Mouse (Mus musculus): ENCODE results near the gene Creb3l1.

GRCm38 (mm10) chr2:91958049-91958448 is 66.3 kb downstream of the Creb3l1 start:
- TF ChIP-seq CTCF (IDR thresholded peaks at IDR 0.05; ENCODE audit: extremely low read depth, insufficient read length, insufficient replicate concordance, low read depth, low read length), result no peak
- TF ChIP-seq POLR2A (IDR thresholded peaks at IDR 0.05; ENCODE audit: low read depth, low read length), result no peak

All from small intestine, adult 2 months (tissue).